Mouse (Mus musculus) ovary, adult 18-20 months (tissue): Measurements from ENCODE around the gene Odf3b.

Experiments used
- DNase-seq: peaks from one replicate; pipeline ENCODE4 v3.0.0; 2022; ENCODE audit warnings: low spot score, mixed read lengths

Gene Odf3b

GRCm38 (mm10) chr15:89378831-89379401 lies at the start of gene Odf3b:
TSS of gene Odf3b (minus strand) at chr15:89379282.
- DNase-seq, result no peak

- DNase-seq, result no peak
These were observed 49.2 kb upstream of the Odf3b start for GRCm38 (mm10) chr15:89428136-89428790.

GRCm38 (mm10) chr15:89426716-89427115 lies 47.6 kb upstream of the Odf3b start:
- DNase-seq, result no peak

- no peak for DNase-seq
These were observed 46.6 kb upstream of the Odf3b start, which contains the start of gene Cpt1b for GRCm38 (mm10) chr15:89425711-89426121. TSS of gene Cpt1b (minus strand) at chr15:89425863.

- no peak for DNase-seq
These were observed 45.5 kb upstream of the Odf3b start for GRCm38 (mm10) chr15:89424621-89425020.

GRCm38 (mm10) chr15:89421938-89422337 lies 42.9 kb upstream of the Odf3b start:
- no peak for DNase-seq

GRCm38 (mm10) chr15:89415282-89415681 lies 36.2 kb upstream of the Odf3b start:
- no peak for DNase-seq

GRCm38 (mm10) chr15:89410118-89410517 lies 31.0 kb upstream of the Odf3b start, which contains the start of gene Syce3:
TSS of gene Syce3 (minus strand) at chr15:89410503.
- no peak for DNase-seq

GRCm38 (mm10) chr15:89406691-89407090 lies 27.6 kb upstream of the Odf3b start:
- no peak for DNase-seq

- DNase-seq, result no peak
These were observed 25.9 kb upstream of the Odf3b start for GRCm38 (mm10) chr15:89404831-89405623.

GRCm38 (mm10) chr15:89402471-89402870 lies 23.4 kb upstream of the Odf3b start:
- no peak for DNase-seq

- no peak for DNase-seq
These were observed 20.6 kb upstream of the Odf3b start for GRCm38 (mm10) chr15:89399716-89400115.

- no peak for DNase-seq
These were observed 19.1 kb upstream of the Odf3b start for GRCm38 (mm10) chr15:89398146-89398545.

- no peak for DNase-seq
These were observed 17.8 kb upstream of the Odf3b start for GRCm38 (mm10) chr15:89396883-89397282.

GRCm38 (mm10) chr15:89390081-89390480 lies 11.0 kb upstream of the Odf3b start:
- DNase-seq, result no peak

- no peak for DNase-seq
These were observed 8.0 kb upstream of the Odf3b start for GRCm38 (mm10) chr15:89387127-89387526.

GRCm38 (mm10) chr15:89384617-89385016 lies 5.5 kb upstream of the Odf3b start, which contains the start of gene Klhdc7b:
TSS of gene Klhdc7b (plus strand) at chr15:89384917.
- DNase-seq, result no peak

GRCm38 (mm10) chr15:89379429-89379828 lies 347 bp upstream of the Odf3b start:
- no peak for DNase-seq

GRCm38 (mm10) chr15:89377938-89378828 lies 899 bp downstream of the Odf3b start:
- no peak for DNase-seq

GRCm38 (mm10) chr15:89377362-89377761 lies 1.7 kb downstream of the Odf3b start:
- DNase-seq, result no peak

- no peak for DNase-seq
These were observed 2.1 kb downstream of the Odf3b start, which contains the start of gene Tymp for GRCm38 (mm10) chr15:89376957-89377356. TSS of gene Tymp (minus strand) at chr15:89377039.

GRCm38 (mm10) chr15:89376040-89376439 lies 3.0 kb downstream of the Odf3b start:
- DNase-seq, result no peak
